Mouse (Mus musculus) spleen, adult 2 months (tissue): ENCODE measurements around the gene Olfr693. TPM values are rescaled to one million over a fixed set of nuclear protein-coding genes. Genes with fewer than 3 reads are reported as not detected.

ENCODE experiments used
- DNase-seq, 2 experiments: peaks; one replicate each; pipeline versions ENCODE4 v3.0.0 to v3.0.0-alpha.2; 2012 to 2021; ENCODE audit warnings: low spot score in 2 of 2, low read depth in 1 of 2
- H3K27ac ChIP-seq: fragments of 200-500 bp; 2 replicates; pipeline ENCODE4 v1.5.1; 2012; ENCODE audit warnings: low read length, inconsistent platforms; ENCODE audit not compliant: insufficient read depth
- H3K27me3 ChIP-seq: fragments of 200-500 bp; 2 replicates; pipeline ENCODE4 v1.6.1; 2012; ENCODE audit warnings: mild to moderate bottlenecking, moderate library complexity, low read length, inconsistent platforms; ENCODE audit not compliant: control insufficient read depth, insufficient read depth
- H3K36me3 ChIP-seq: fragments of 200-500 bp; 2 replicates; pipeline ENCODE4 v1.6.1; 2012; ENCODE audit warnings: mild to moderate bottlenecking, low read length, inconsistent platforms; ENCODE audit not compliant: control insufficient read depth, insufficient read depth
- H3K4me1 ChIP-seq: fragments of 200-500 bp; 2 replicates; pipeline ENCODE4 v1.6.1; 2011; ENCODE audit warnings: inconsistent platforms; ENCODE audit not compliant: control insufficient read depth, insufficient read depth, insufficient read length
- H3K4me3 ChIP-seq: fragments of 200-500 bp; 2 replicates; pipeline ENCODE4 v1.5.1; 2011; ENCODE audit warnings: mild to moderate bottlenecking, inconsistent platforms; ENCODE audit not compliant: insufficient read depth, insufficient read length; ENCODE audit errors: extremely low read depth
- CTCF ChIP-seq: fragments of 200-500 bp; IDR thresholded peaks from 2 replicates; pipeline ENCODE4 v1.5.1; 2011; ENCODE audit warnings: mild to moderate bottlenecking, inconsistent platforms; ENCODE audit not compliant: insufficient read depth, insufficient read length, insufficient replicate concordance; ENCODE audit errors: extremely low read depth
- POLR2A ChIP-seq: fragments of 200-500 bp; IDR thresholded peaks from 2 replicates; pipeline ENCODE4 v1.6.1; 2011; ENCODE audit warnings: low read depth, low read length, inconsistent platforms
- WGBS: fragments of 180-500 bp; shearing (Covaris S2); methylation state at CpG from one replicate; pipeline ENCODE4 v1.1.7; 2018; 5-methylcytosine and 5-hydroxymethylcytosine counted together
- polyA plus RNA-seq: library from polyadenylated mRNA; depleted of rRNA; stranded (reverse); fragments of >200 nt; gene quantifications from 2 replicates; pipeline ENCODE4 v1.2.3, GENCODE M21; 2012

The Olfr693 gene
- polyA plus RNA-seq, 1 experiment = not detected

- TF ChIP-seq POLR2A = no peak
- TF ChIP-seq CTCF = no peak
- DNase-seq = no peak
- no peaks in the 10 kb centered on the region for H3K36me3 ChIP-seq
- H3K4me3 ChIP-seq = no peak within 1 kb of the TSS
- no peaks in the 10 kb centered on the region for H3K4me1 ChIP-seq
- no peaks in the 10 kb centered on the region for H3K27me3 ChIP-seq
- 88% methylated on average over 1 of the region's 1 CpGs for WGBS
- H3K27ac ChIP-seq = no peak within 1 kb of the TSS
Measured at GRCm38 (mm10) chr7:106691714-106692113, 11.3 kb upstream of the Olfr693 start, which contains the start of gene Olfr694. Olfr694 (minus strand) TSS chr7:106691814.

GRCm38 (mm10) chr7:106685382-106685781 lies 5.0 kb upstream of the Olfr693 start:
- 85% methylated on average over 2 of the region's 2 CpGs for WGBS
- TF ChIP-seq CTCF (no peak), POLR2A (no peak)

GRCm38 (mm10) chr7:106652344-106652652 lies 28.1 kb downstream of the Olfr693 start:
- Histone ChIP-seq H3K4me1 (peaks cover 16% of the 10 kb centered on the region), H3K36me3 (no peaks in the 10 kb centered on the region), H3K4me3 (no peak overlapping the region), H3K27ac (peak overlapping the region; percentile 87), H3K27me3 (no peaks in the 10 kb centered on the region)
- TF ChIP-seq POLR2A = no peak
- no peak for TF ChIP-seq CTCF
- DNase-seq = no peak

More at GRCm38 (mm10) chr7:106685382-106685781, 5.0 kb upstream of the Olfr693 start:
- no peak overlapping the region for H3K27ac ChIP-seq
- DNase-seq = no peak
- no peak overlapping the region for H3K4me3 ChIP-seq
- no peaks in the 10 kb centered on the region for H3K4me1 ChIP-seq
- H3K27me3 ChIP-seq = no peaks in the 10 kb centered on the region
- H3K36me3 ChIP-seq = no peaks in the 10 kb centered on the region

- Histone ChIP-seq H3K36me3 (no peaks in the 10 kb centered on the region), H3K4me1 (peaks cover 16% of the 10 kb centered on the region), H3K4me3 (no peak overlapping the region), H3K27me3 (no peaks in the 10 kb centered on the region), H3K27ac (peak overlapping the region; percentile 95)
- peak in 1 of 2 experiments; percentile 46 for DNase-seq
- TF ChIP-seq POLR2A (no peak), CTCF (no peak)
Measured at GRCm38 (mm10) chr7:106651555-106652343, 28.6 kb downstream of the Olfr693 start.

- no peak overlapping the region for H3K27ac ChIP-seq
- no peak overlapping the region for H3K4me3 ChIP-seq
- DNase-seq = no peak
- peaks cover 16% of the 10 kb centered on the region for H3K4me1 ChIP-seq
- TF ChIP-seq CTCF (no peak), POLR2A (no peak)
- no peaks in the 10 kb centered on the region for H3K36me3 ChIP-seq
- WGBS = 83% methylated on average over 1 of the region's 1 CpGs
- H3K27me3 ChIP-seq = no peaks in the 10 kb centered on the region
Measured at GRCm38 (mm10) chr7:106649774-106650173, 30.6 kb downstream of the Olfr693 start.

GRCm38 (mm10) chr7:106645261-106645660 lies 35.1 kb downstream of the Olfr693 start:
- H3K4me1 ChIP-seq = peaks cover 3% of the 10 kb centered on the region; the same call in 1 of the 2 replicates
- H3K36me3 ChIP-seq = peaks cover 2% of the 10 kb centered on the region
- H3K27ac ChIP-seq = peak overlapping the region; percentile 75; the same call in 1 of the 2 replicates
- 83% methylated on average over 1 of the region's 1 CpGs for WGBS
- no peak for TF ChIP-seq CTCF
- TF ChIP-seq POLR2A = no peak
- H3K27me3 ChIP-seq = no peaks in the 10 kb centered on the region
- peak overlapping the region; percentile 20; the same call in 1 of the 2 replicates for H3K4me3 ChIP-seq
- no peak for DNase-seq
